Mouse (Mus musculus) ES-E14 (cell line): Measurements from ENCODE around the gene Nav2.

Experiments used
- MAFK ChIP-seq: IDR thresholded peaks from 2 replicates; pipeline ENCODE4 v1.6.1; 2014; ENCODE audit warnings: mild to moderate bottlenecking, low read depth, low read length, inconsistent platforms; ENCODE audit not compliant: insufficient read depth
- ZC3H11A ChIP-seq: IDR thresholded peaks from 2 replicates; pipeline ENCODE4 v1.6.1; 2012; ENCODE audit warnings: low read depth, mild to moderate bottlenecking, inconsistent platforms, low read length, borderline replicate concordance

DNA sequence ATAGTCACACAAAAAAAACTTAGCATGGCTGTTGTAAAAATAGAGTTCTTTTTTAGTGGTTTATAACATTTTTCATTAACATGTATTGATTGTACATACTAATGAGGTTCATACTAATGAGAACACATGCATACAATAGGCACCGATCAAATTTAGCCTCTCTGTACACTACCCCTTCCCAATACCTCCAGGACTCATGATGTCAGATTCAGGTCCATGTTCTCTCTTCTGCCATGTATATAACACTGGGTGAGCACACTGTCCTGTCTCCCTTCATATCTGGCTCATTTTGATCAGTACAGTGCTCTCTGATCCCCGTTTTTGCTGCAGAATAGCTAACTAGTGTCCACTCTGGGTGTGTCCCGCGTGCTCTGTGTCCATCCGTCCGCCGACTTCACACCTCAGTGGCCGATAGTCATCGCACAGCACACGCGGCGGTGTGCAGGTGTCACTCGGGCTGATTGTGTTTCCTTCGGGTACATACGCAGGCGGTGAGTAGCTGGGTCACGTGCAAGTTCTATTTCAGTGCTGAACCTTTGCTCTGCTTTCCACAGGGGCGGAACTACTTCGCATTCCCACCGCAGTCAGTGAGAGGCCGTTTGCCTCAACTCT lies 268.2 kb downstream of the Nav2 start:
- no peak for TF ChIP-seq ZC3H11A
- no peak for TF ChIP-seq MAFK
